Mouse (Mus musculus) embryonic facial prominence, embryonic 15.5 days (tissue): ENCODE results near the gene Npas2. TPM values are rescaled to one million over a fixed set of nuclear protein-coding genes. Genes with fewer than 3 reads are reported as not detected.

Source experiments
- ATAC-seq: fragments of 200-750 bp; cut with Nextera tagmentation; 2 replicates; pipeline ENCODE4 v1.8.0; 2017; ENCODE audit warnings: low read depth, moderate TSS enrichment; ENCODE audit not compliant: insufficient number of reproducible peaks, low FRiP score, low TSS enrichment
- H3K27ac ChIP-seq: fragments of 300-500 bp; sonication (generic); replicated peaks from 2 replicates; pipeline ENCODE4 v1.5.1; 2015; ENCODE audit warnings: mild to moderate bottlenecking, inconsistent platforms
- H3K27me3 ChIP-seq: fragments of 300-500 bp; sonication (generic); 2 replicates; pipeline ENCODE4 v1.6.1; 2015; ENCODE audit warnings: inconsistent platforms
- H3K36me3 ChIP-seq: fragments of 300-500 bp; sonication (generic); 2 replicates; pipeline ENCODE4 v1.6.1; 2015; ENCODE audit warnings: mild to moderate bottlenecking, inconsistent platforms
- H3K4me1 ChIP-seq: fragments of 300-500 bp; sonication (generic); 2 replicates; pipeline ENCODE4 v1.6.1; 2015; ENCODE audit warnings: inconsistent platforms
- H3K4me2 ChIP-seq: fragments of 300-500 bp; sonication (generic); replicated peaks from 2 replicates; pipeline ENCODE4 v1.6.1; 2015; ENCODE audit warnings: mild to moderate bottlenecking, inconsistent platforms
- H3K4me3 ChIP-seq: fragments of 300-500 bp; sonication (generic); replicated peaks from 2 replicates; pipeline ENCODE4 v1.5.1; 2015; ENCODE audit warnings: mild to moderate bottlenecking, inconsistent platforms
- H3K9ac ChIP-seq: fragments of 300-500 bp; sonication (generic); 2 replicates; pipeline ENCODE4 v1.6.1; 2015; ENCODE audit warnings: inconsistent platforms
- H3K9me3 ChIP-seq: fragments of 300-500 bp; sonication (generic); replicated peaks from 2 replicates; pipeline ENCODE4 v1.6.1; 2016; ENCODE audit warnings: inconsistent platforms
- WGBS: fragments of 180-500 bp; shearing (Covaris S2); methylation state at CpG from one replicate; pipeline ENCODE4 v1.1.7; 2015; 5-methylcytosine and 5-hydroxymethylcytosine counted together
- polyA plus RNA-seq: library from polyadenylated mRNA; unstranded; fragments of >200 nt; fragmentation: Nextera tagmentation; extraction: Ambion mirVana; gene quantifications from 2 replicates; pipeline ENCODE4 v1.2.1, GENCODE M21; 2015

Npas2 gene
- polyA plus RNA-seq = 3.3 and 4.0 TPM in 2 replicates

DNA sequence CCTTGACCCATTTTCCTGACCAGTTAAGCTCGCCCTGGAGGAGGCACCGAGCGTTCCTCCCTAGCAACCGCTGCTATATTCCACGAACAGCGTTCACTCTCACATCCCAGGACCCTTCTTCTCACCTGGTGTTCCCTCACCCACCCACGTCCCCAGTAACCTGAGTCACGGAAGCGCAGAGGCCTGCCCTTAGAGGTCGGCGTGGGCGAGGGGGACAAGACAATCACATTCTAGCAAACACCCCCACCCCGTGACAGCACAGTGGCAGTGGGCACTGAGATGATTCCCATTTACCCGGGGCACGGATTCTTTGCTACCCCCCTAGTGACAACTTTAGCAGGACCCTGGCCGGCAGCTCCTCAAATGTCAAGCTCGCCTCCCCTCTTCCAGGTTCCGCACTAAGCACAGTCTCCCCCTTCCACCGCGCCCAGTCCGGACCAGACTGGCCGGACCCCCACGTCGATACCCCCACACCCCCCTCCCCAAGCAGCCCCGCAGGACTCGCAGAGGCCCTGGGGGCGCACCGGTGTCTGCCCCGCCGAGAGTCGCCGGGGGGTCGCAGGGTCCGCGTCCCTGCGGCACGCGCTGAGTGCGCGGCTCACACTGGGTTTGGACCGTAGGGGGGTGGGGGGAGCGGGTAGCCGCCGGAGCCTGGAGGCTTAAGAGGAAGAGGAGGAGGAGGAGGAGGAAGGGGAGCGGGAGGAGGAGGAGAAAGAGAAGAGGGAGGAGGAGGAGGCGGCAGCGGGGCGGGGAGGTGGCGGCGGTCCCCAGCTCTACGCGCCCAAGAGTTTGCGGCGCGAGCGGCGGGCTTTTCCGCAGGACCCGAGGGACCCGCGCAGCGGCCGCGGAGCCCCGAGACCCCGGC is at the start of gene Npas2:
Gene Npas2, plus strand, starts transcription at position 735 of the 865 bp plus-strand sequence.
- H3K27ac ChIP-seq = peak within 1 kb of the TSS; percentile 40; the same call in 1 of the 2 replicates
- no peaks in the 10 kb centered on the region for H3K9me3 ChIP-seq
- peak within 1 kb of the TSS; percentile 75 for H3K4me3 ChIP-seq
- H3K27me3 ChIP-seq = peaks cover 43% of the 10 kb centered on the region
- peaks cover 27% of the 10 kb centered on the region for H3K4me1 ChIP-seq
- H3K9ac ChIP-seq = peak within 1 kb of the TSS; percentile 50
- WGBS = under 1% methylated on average over 58 of the region's 66 CpGs
- H3K36me3 ChIP-seq = no peaks in the 10 kb centered on the region
- ATAC-seq = peak; percentile 31; the same call in 1 of the 2 replicates
- H3K4me2 ChIP-seq = peak within 1 kb of the TSS; percentile 99

DNA sequence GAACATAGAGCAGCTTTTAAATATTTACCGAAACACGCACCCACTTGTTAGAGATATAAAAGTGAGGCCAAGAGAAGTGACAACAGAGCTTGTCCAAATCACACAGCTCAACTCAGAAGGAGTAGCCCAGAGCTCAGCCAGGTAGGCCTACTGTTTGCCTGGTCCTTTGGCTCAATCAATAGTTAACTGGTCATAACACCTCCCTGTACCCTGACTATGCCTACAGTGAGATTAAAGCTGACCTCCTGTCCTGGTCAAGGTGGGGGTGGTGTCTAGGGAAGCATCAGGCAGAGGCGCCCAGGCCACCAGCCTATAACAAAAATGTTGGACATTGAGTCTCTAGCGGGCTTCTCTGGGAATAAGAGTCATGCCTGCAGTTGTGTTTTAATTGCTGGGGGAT is 36.8 kb upstream of the Npas2 start:
- Histone ChIP-seq H3K27ac (no peak overlapping the region), H3K4me2 (no peak overlapping the region), H3K27me3 (no peaks in the 10 kb centered on the region), H3K36me3 (no peaks in the 10 kb centered on the region), H3K9me3 (no peaks in the 10 kb centered on the region), H3K4me1 (0 out of 2 replicates have a peak, but pooled peaks cover 3% of the 10 kb centered on the region), H3K4me3 (no peak overlapping the region), H3K9ac (no peak overlapping the region)
- WGBS = 88% methylated on average over 4 of the region's 4 CpGs
- ATAC-seq = no peak

DNA sequence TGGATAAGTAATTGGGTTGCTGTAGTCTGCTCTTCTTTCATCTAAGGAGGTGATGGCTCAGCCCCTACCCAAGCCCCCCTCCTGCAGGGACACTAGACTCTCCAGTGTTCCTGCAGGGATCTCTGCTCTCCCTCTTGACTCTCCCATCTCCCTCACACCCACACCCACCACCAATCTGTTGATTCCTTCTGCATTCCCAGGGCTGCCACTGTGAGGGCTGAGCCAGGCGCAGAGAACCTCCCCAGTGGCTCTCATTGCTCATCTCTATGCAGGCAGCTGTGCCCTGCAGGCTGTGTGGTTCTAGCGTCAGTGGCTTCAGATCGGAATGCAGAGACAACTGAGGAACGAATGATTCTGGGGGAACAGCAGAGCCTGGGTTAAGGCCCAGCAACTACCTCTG is 33.4 kb upstream of the Npas2 start:
- H3K4me3 ChIP-seq = no peak overlapping the region
- no peak for ATAC-seq
- H3K4me1 ChIP-seq = 0 out of 2 replicates have a peak, but pooled peaks cover 3% of the 10 kb centered on the region
- no peaks in the 10 kb centered on the region for H3K36me3 ChIP-seq
- H3K9ac ChIP-seq = no peak overlapping the region
- H3K27ac ChIP-seq = no peak overlapping the region
- no peaks in the 10 kb centered on the region for H3K9me3 ChIP-seq
- no peaks in the 10 kb centered on the region for H3K27me3 ChIP-seq
- H3K4me2 ChIP-seq = no peak overlapping the region
- WGBS = 48% methylated on average over 4 of the region's 4 CpGs

- no peak overlapping the region for H3K4me3 ChIP-seq
- no peak overlapping the region for H3K4me2 ChIP-seq
- no peaks in the 10 kb centered on the region for H3K36me3 ChIP-seq
- no peaks in the 10 kb centered on the region for H3K9me3 ChIP-seq
- ATAC-seq = no peak
- H3K9ac ChIP-seq = no peak overlapping the region
- WGBS = 88% methylated on average over 1 of the region's 1 CpGs
- H3K27me3 ChIP-seq = no peaks in the 10 kb centered on the region
- H3K27ac ChIP-seq = no peak overlapping the region
- H3K4me1 ChIP-seq = 0 out of 2 replicates have a peak, but pooled peaks cover 3% of the 10 kb centered on the region
Observed at GRCm38 (mm10) chr1:39163077-39163476, 30.5 kb upstream of the Npas2 start.

- Histone ChIP-seq H3K27ac (no peak overlapping the region), H3K4me1 (no peaks in the 10 kb centered on the region), H3K4me2 (no peak overlapping the region), H3K27me3 (no peaks in the 10 kb centered on the region), H3K9me3 (no peaks in the 10 kb centered on the region), H3K9ac (no peak overlapping the region), H3K36me3 (no peaks in the 10 kb centered on the region), H3K4me3 (no peak overlapping the region)
- ATAC-seq = no peak
- WGBS = 91% methylated on average over 5 of the region's 5 CpGs
Observed at GRCm38 (mm10) chr1:39176690-39177089, 16.8 kb upstream of the Npas2 start.

DNA sequence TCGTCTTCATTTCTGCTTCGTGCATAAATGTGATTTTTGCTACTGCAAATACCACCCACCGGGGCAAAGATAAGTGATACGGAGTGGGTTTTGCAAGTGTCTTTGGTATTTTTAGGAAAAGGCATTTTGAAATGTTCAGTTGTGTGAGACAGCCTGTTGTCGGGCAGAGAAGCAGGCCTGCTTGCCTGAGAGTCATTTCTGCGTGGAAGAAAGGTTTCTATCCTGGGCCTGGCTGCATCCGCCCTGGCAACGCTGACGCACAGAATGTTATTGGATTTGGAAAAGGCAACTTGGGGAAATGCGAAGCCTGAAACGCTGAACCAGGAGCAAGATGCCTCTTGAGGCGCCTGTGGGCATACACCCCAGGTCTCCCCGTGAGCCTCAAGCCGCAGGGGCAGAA is 16.3 kb upstream of the Npas2 start:
- Histone ChIP-seq H3K4me2 (no peak overlapping the region), H3K4me1 (no peaks in the 10 kb centered on the region), H3K4me3 (no peak overlapping the region), H3K27ac (no peak overlapping the region), H3K27me3 (no peaks in the 10 kb centered on the region), H3K9ac (no peak overlapping the region), H3K9me3 (no peaks in the 10 kb centered on the region), H3K36me3 (no peaks in the 10 kb centered on the region)
- WGBS = 83% methylated on average over 14 of the region's 14 CpGs
- no peak for ATAC-seq

GRCm38 (mm10) chr1:39179806-39180205 is 13.7 kb upstream of the Npas2 start:
- Histone ChIP-seq H3K4me2 (no peak overlapping the region), H3K36me3 (no peaks in the 10 kb centered on the region), H3K4me1 (no peaks in the 10 kb centered on the region), H3K9me3 (no peaks in the 10 kb centered on the region), H3K9ac (no peak overlapping the region), H3K27me3 (no peaks in the 10 kb centered on the region), H3K4me3 (no peak overlapping the region), H3K27ac (no peak overlapping the region)
- no peak for ATAC-seq
- 90% methylated on average over 11 of the region's 11 CpGs for WGBS

DNA sequence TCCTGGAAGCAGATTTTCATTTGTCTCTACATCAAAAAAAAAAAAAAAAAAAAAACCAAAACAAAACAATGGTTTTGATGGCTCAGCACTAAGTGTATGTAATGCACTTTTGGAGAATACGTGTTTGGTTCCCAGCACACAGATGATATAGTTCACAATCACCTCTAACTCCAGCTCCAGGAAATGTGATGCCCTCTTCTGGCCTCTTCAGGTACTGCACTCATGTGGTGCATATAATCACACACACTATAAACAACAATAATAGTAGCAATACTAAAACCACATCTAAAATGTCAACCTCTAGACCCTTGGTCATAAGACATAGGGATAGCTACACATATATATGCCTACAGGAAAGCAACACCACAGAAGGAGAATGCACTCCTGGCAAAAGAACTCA is 13.0 kb upstream of the Npas2 start:
- no peak for ATAC-seq
- 93% methylated on average over 1 of the region's 1 CpGs for WGBS
- no peaks in the 10 kb centered on the region for H3K36me3 ChIP-seq
- H3K4me3 ChIP-seq = no peak overlapping the region
- H3K9me3 ChIP-seq = no peaks in the 10 kb centered on the region
- no peak overlapping the region for H3K27ac ChIP-seq
- no peak overlapping the region for H3K4me2 ChIP-seq
- 0 out of 2 replicates have a peak, but pooled peaks cover 4% of the 10 kb centered on the region for H3K4me1 ChIP-seq
- H3K9ac ChIP-seq = no peak overlapping the region
- H3K27me3 ChIP-seq = no peaks in the 10 kb centered on the region

DNA sequence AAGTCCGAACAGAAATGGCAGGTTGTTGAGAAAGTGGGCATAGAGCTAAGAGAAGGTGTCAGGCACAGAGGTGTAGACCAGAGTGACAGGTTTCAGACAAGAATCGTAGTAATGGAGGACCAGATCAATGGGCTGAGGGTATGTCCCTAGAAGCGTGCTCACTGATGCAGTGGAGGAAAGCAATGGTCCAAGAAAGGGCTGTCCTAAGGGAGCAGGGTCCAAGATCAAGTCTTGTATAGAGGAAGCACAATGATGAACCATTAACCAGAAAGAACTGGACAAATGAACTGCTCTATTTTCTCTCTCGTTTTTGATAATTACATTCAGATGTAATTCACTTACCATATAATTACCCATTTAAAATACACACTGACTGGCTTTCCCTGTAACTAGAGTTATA is 11.6 kb upstream of the Npas2 start:
- Histone ChIP-seq H3K9ac (no peak overlapping the region), H3K27ac (no peak overlapping the region), H3K27me3 (no peaks in the 10 kb centered on the region), H3K4me2 (no peak overlapping the region), H3K36me3 (no peaks in the 10 kb centered on the region), H3K4me3 (no peak overlapping the region), H3K9me3 (no peaks in the 10 kb centered on the region), H3K4me1 (0 out of 2 replicates have a peak, but pooled peaks cover 14% of the 10 kb centered on the region)
- no peak for ATAC-seq
- 78% methylated on average over 4 of the region's 4 CpGs for WGBS

- Histone ChIP-seq H3K4me1 (0 out of 2 replicates have a peak, but pooled peaks cover 15% of the 10 kb centered on the region), H3K27ac (0 out of 2 replicates have a peak overlapping the region, but pooled peaks have one; percentile 13), H3K9ac (no peak overlapping the region), H3K4me2 (no peak overlapping the region), H3K36me3 (no peaks in the 10 kb centered on the region), H3K9me3 (no peaks in the 10 kb centered on the region), H3K27me3 (no peaks in the 10 kb centered on the region), H3K4me3 (no peak overlapping the region)
- WGBS = 48% methylated on average over 5 of the region's 5 CpGs
- no peak for ATAC-seq
Observed at GRCm38 (mm10) chr1:39185833-39186232, 7.7 kb upstream of the Npas2 start.

DNA sequence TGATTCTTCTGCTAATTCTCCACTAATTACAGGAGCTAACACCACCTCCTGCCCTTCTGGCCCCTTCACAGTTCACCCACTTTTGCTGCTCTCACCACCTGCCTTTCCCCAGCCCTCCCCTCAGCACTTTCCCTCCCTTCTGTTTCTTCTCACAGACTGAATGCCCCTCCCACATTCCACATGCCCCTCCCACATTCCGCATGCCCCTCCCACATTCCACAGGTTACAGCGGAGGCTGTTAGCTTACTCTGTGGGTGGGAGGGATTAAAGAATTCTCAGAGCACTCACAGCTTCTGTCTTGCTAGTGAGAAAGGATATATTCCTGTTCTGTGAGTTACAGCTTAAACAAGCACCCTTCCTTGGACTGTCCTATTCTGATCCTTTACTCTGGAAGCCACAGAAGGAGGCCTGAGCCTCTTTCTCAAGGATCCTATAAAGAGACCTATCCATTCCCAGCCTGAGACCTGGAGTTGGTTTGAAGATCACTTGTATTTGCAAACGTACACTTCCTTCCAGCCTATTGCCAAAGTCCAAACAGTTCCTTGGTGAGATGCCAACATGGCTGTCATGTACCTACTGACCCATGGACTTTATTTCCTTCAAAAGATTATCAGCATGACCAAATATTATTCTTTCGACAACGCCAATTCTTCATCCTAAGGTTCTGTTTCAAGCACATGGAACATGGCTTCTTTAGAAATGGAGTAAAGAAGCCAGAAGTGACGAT is 6.7 kb upstream of the Npas2 start:
- no peak for ATAC-seq
- no peak overlapping the region for H3K27ac ChIP-seq
- 54% methylated on average over 6 of the region's 6 CpGs for WGBS
- no peaks in the 10 kb centered on the region for H3K36me3 ChIP-seq
- H3K9ac ChIP-seq = no peak overlapping the region
- 0 out of 2 replicates have a peak, but pooled peaks cover 15% of the 10 kb centered on the region for H3K4me1 ChIP-seq
- H3K4me3 ChIP-seq = no peak overlapping the region
- no peaks in the 10 kb centered on the region for H3K27me3 ChIP-seq
- H3K9me3 ChIP-seq = no peaks in the 10 kb centered on the region
- no peak overlapping the region for H3K4me2 ChIP-seq
